In the genomic region with DNA sequence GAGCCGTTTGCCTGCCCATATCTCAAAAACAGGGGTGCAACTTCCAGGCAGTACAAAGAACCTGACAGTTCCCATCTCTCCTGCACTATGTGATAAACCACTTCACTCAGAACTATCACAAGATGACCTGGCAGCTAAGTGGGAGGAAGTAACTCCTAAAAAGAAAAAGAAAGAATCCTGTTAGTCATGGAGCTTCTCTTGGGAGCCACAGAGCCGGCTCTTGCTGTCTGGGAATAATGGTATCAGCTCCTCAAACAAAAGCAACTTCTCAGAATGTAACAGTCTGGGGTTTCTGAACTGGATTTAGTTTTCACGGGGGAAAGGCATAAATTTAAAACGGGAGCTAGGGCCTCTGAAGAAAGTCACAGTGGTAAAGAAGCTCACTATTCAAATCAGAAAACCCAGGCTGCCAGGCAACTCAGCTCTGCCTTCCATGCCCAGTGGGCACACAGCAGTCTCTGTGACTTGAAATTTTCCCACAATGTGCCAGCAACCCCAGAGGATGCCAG, we compare ENCODE assay signal across 24 mouse cellular contexts. TPM values are rescaled to one million over a fixed set of nuclear protein-coding genes. Genes with fewer than 3 reads are reported as not detected.
DNase-seq lines count a peak whose midpoint lies in the region; ATAC-seq lines count a peak whose summit lies in the region.
"Had no signal": no experiment of that assay in that cellular context is flagged by ENCODE, and none has a peak within 500 bp of the region (broad histone marks: within the 10 kb centered on the region; RNA-seq: fewer than 3 reads in every experiment).

No protein-coding gene starts in this region.

- H3K9ac ChIP-seq in neural tube, embryonic 13.5 days, result no peak overlapping the region
- no peak overlapping the region for H3K9ac ChIP-seq in midbrain, embryonic 13.5 days (replicated peaks)
- no peak overlapping the region for H3K9ac ChIP-seq in neural tube, embryonic 15.5 days (replicated peaks)
- H3K9ac ChIP-seq: embryonic facial prominence, embryonic 12.5 days; forebrain, postnatal 0 days; heart, embryonic 13.5 days; limb, embryonic 12.5 days had no signal

- no peak overlapping the region for H3K4me3 ChIP-seq in neural tube, embryonic 13.5 days
- no peak overlapping the region for H3K4me3 ChIP-seq in midbrain, embryonic 13.5 days (replicated peaks)
- no peak overlapping the region for H3K4me3 ChIP-seq in neural tube, embryonic 15.5 days (replicated peaks)
- H3K4me3 ChIP-seq: embryonic facial prominence, embryonic 12.5 days; heart, adult 2 months; heart, embryonic 13.5 days; limb, embryonic 12.5 days had no signal

- 33% methylated on average over 4 of the region's 4 CpGs for WGBS in neural tube, embryonic 13.5 days
- 27% methylated on average over 4 of the region's 4 CpGs for WGBS in midbrain, embryonic 13.5 days
- WGBS in neural tube, embryonic 15.5 days, result 26% methylated on average over 4 of the region's 4 CpGs

- H3K4me1 ChIP-seq in neural tube, embryonic 13.5 days (replicated peaks), result peaks cover 7% of the 10 kb centered on the region; the same call in 1 of the 2 replicates
- H3K4me1 ChIP-seq in midbrain, embryonic 13.5 days (replicated peaks), result peaks cover 10% of the 10 kb centered on the region; the same call in 1 of the 2 replicates
- H3K4me1 ChIP-seq in neural tube, embryonic 15.5 days, result no peaks in the 10 kb centered on the region
- H3K4me1 ChIP-seq: embryonic facial prominence, embryonic 12.5 days; limb, embryonic 12.5 days had no signal

- peak; percentile 61; the same call in 1 of the 2 replicates for ATAC-seq in neural tube, embryonic 13.5 days (ENCODE audit: low read depth)
- ATAC-seq in midbrain, embryonic 13.5 days, result peak; percentile 82
- peak; percentile 47; the same call in 1 of the 2 replicates for ATAC-seq in neural tube, embryonic 15.5 days (ENCODE audit: low FRiP score)
- ATAC-seq: forebrain, postnatal 0 days had no signal

- H3K27me3 ChIP-seq in neural tube, embryonic 13.5 days, result no peaks in the 10 kb centered on the region
- H3K27me3 ChIP-seq in midbrain, embryonic 13.5 days, result no peaks in the 10 kb centered on the region
- no peaks in the 10 kb centered on the region for H3K27me3 ChIP-seq in neural tube, embryonic 15.5 days (replicated peaks)
- H3K27me3 ChIP-seq: embryonic facial prominence, embryonic 12.5 days; heart, embryonic 13.5 days; limb, embryonic 12.5 days had no signal

- peak; percentile 2 for DNase-seq in cerebellum, adult 9-11 months
- DNase-seq in cerebellum, postnatal 14 days, result no peak
- no peak for DNase-seq in neural tube, embryonic 10.5 days (ENCODE audit: extremely low spot score, low spot score)
- no peak for DNase-seq in adrenal gland, adult 2 months
- no peak for DNase-seq in kidney, adult 18-20 months
- DNase-seq: adrenal gland, postnatal 25 days; cerebellum, adult 11-12 months; cerebellum, postnatal 25 days; forebrain, postnatal 0 days; gastrocnemius, postnatal 14 days; heart, adult 2 months; heart, postnatal 14 days; kidney, adult 2 months; lung, adult 2 months; lung, postnatal 14 days had no signal

- no peak overlapping the region for H3K4me2 ChIP-seq in neural tube, embryonic 13.5 days
- no peak overlapping the region for H3K4me2 ChIP-seq in midbrain, embryonic 13.5 days (replicated peaks)
- no peak overlapping the region for H3K4me2 ChIP-seq in neural tube, embryonic 15.5 days
- H3K4me2 ChIP-seq: embryonic facial prominence, embryonic 12.5 days; heart, embryonic 13.5 days; limb, embryonic 12.5 days; liver, embryonic 11.5 days had no signal

- no peaks in the 10 kb centered on the region for H3K9me3 ChIP-seq in neural tube, embryonic 13.5 days
- no peaks in the 10 kb centered on the region for H3K9me3 ChIP-seq in midbrain, embryonic 13.5 days
- H3K9me3 ChIP-seq in neural tube, embryonic 15.5 days (replicated peaks), result no peaks in the 10 kb centered on the region
- H3K9me3 ChIP-seq: embryonic facial prominence, embryonic 12.5 days; heart, embryonic 13.5 days; limb, embryonic 12.5 days had no signal

- peak overlapping the region; percentile 42; the same call in 1 of the 2 replicates for H3K27ac ChIP-seq in neural tube, embryonic 13.5 days (replicated peaks)
- H3K27ac ChIP-seq in midbrain, embryonic 13.5 days, result peak overlapping the region; percentile 54
- H3K27ac ChIP-seq in neural tube, embryonic 15.5 days (replicated peaks), result peak overlapping the region; percentile 42; the same call in 1 of the 2 replicates
- H3K27ac ChIP-seq: embryonic facial prominence, embryonic 12.5 days; heart, adult 2 months; heart, embryonic 13.5 days; kidney, postnatal 0 days; limb, embryonic 12.5 days; stomach, postnatal 0 days had no signal

- no peaks in the 10 kb centered on the region for H3K36me3 ChIP-seq in neural tube, embryonic 13.5 days
- no peaks in the 10 kb centered on the region for H3K36me3 ChIP-seq in midbrain, embryonic 13.5 days
- no peaks in the 10 kb centered on the region for H3K36me3 ChIP-seq in neural tube, embryonic 15.5 days
- H3K36me3 ChIP-seq: embryonic facial prominence, embryonic 12.5 days; heart, embryonic 13.5 days; limb, embryonic 12.5 days had no signal

RNA-seq across cellular contexts. Expression of a gene that starts 43.9 kb away (rescaled TPM):
- polyA plus RNA-seq in neural tube, embryonic 13.5 days (2015; fragmentation: Nextera tagmentation; extraction: Ambion mirVana), result 32.0 and 39.2 TPM in 2 replicates
- 44.4 and 48.8 TPM in 2 replicates for polyA plus RNA-seq in midbrain, embryonic 13.5 days (2015; fragmentation: Nextera tagmentation; extraction: Ambion mirVana)
- 25.4 and 27.5 TPM in 2 replicates for polyA plus RNA-seq in neural tube, embryonic 15.5 days (2015; fragmentation: Nextera tagmentation; extraction: Ambion mirVana)
- total RNA-seq in adrenal gland, adult 2 months (2021), result 10 to 100 TPM; 40.6 to 52.7 TPM
- 10.0 and 12.8 TPM in 2 replicates for polyA plus RNA-seq in adrenal gland, adult 2 months (2012; rRNA removed)
